Mouse (Mus musculus): ENCODE results near the gene Cmss1. TPM values are rescaled to one million over a fixed set of nuclear protein-coding genes. Genes with fewer than 3 reads are reported as not detected.

Cmss1 gene
- polyA plus RNA-seq, 1 experiment = 10.1 TPM

DNA sequence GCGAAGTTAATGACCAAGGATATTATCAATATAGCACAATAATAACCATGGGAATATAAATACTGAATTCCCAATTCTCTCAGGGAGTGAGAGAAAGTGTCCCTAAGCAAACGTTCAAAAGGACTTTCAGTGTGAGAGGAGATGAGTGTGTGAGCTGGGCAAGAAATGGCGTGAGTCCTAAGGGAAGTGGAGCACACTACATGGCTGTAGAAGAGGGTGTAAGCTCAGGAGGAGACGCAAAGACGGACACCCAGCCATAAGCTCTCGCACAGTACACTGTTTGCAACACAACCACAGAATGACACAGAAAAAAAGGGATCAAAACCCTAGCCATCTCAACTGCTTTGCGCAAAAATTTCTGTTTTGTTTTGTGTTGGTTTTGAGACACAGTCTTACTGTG lies 93.1 kb downstream of the Cmss1 start:
- no peak for DNase-seq (ENCODE audit: low read depth)
- TF ChIP-seq CTCF (IDR thresholded peaks at IDR 0.05; ENCODE audit: borderline replicate concordance, extremely low read depth, insufficient read depth, insufficient read length) = no peak
- no peak for TF ChIP-seq POLR2A (IDR thresholded peaks at IDR 0.05; ENCODE audit: borderline replicate concordance, extremely low read depth, insufficient read depth, insufficient read length, poor library complexity, severe bottlenecking)

DNA sequence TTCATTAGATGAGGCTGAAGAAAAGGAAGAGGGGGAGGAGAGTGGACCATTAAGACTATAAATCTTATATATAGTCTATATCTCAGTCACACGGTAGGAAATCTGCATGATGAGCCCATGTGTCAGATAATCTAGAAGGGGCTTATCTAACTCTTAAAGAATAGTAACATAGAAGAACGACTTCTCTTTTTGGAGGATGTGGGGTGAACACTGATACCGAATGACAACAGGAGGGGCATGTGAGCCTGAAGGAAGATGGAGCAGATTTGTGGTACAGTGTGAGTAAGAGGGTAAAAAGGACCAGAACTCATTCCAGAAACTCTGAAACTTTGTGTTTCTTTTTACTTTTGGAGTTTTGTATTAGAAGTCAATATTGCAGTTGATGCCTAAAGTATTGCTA lies 97.6 kb downstream of the Cmss1 start:
- no peak for TF ChIP-seq POLR2A (IDR thresholded peaks at IDR 0.05; ENCODE audit: borderline replicate concordance, extremely low read depth, insufficient read depth, insufficient read length, poor library complexity, severe bottlenecking)
- TF ChIP-seq CTCF (IDR thresholded peaks at IDR 0.05; ENCODE audit: borderline replicate concordance, extremely low read depth, insufficient read depth, insufficient read length) = no peak
- DNase-seq (ENCODE audit: low read depth) = no peak

DNA sequence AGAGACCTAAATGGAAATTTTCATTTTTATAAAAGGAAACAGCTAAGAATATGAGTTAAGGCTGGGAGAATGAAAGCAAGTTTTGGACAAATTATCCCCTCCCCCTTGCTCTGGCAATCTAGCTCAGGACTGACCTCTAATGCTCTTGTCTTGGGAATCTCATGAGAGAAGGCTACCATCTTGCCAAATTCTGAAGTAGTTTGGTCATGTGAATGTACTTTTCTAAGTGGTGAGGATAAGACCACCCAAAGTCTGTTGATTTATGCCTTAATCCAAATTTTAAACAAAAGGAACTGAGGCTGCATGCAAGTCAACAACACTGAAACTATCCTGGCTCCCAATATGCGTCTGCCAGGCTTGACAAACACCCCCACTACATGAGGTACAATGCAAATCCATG lies 98.3 kb downstream of the Cmss1 start:
- TF ChIP-seq CTCF (IDR thresholded peaks at IDR 0.05; ENCODE audit: borderline replicate concordance, extremely low read depth, insufficient read depth, insufficient read length) (no peak), POLR2A (IDR thresholded peaks at IDR 0.05; ENCODE audit: borderline replicate concordance, extremely low read depth, insufficient read depth, insufficient read length, poor library complexity, severe bottlenecking) (no peak)
- DNase-seq (ENCODE audit: low read depth) = no peak

DNA sequence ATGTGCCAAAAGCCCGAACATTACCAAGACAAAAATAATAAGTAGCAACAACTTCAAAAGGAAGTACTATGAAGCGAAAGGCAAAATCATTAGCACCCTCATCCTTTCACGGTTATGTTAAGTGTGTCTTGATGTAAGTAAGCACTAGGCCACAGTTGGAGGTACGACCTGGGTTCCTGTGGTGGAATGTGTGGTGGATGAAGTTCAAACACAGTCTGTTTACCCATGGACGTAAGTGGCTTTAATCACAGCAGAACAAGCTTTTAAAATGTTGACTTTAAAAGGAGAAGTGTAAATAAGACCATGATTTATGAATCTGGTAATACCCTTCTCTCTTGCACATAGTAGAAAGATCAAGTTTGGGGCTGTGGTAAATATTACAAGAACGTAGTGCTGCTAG lies 100.5 kb downstream of the Cmss1 start:
- TF ChIP-seq CTCF (IDR thresholded peaks at IDR 0.05; ENCODE audit: borderline replicate concordance, extremely low read depth, insufficient read depth, insufficient read length) = no peak
- TF ChIP-seq POLR2A (IDR thresholded peaks at IDR 0.05; ENCODE audit: borderline replicate concordance, extremely low read depth, insufficient read depth, insufficient read length, poor library complexity, severe bottlenecking) = no peak
- no peak for DNase-seq (ENCODE audit: low read depth)

DNA sequence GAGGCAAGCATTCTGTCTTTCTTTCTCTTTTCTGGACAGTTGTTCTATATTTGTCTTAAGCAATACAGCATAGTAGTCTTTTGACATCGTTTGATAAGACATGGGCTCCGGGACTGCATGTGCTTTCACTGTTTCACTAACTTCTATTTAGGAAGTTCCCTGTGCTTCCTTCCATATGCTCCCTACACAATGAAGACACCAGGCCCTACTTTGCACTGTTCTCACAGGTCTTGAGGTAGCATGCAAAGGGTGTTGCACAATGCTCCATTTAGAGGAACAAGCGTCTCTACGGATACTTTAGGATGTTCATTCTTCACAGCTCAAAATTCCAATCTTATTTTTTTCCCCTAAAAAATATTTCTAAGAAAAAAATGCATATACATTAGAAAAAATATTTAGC lies 101.9 kb downstream of the Cmss1 start:
- no peak for DNase-seq (ENCODE audit: low read depth)
- no peak for TF ChIP-seq CTCF (IDR thresholded peaks at IDR 0.05; ENCODE audit: borderline replicate concordance, extremely low read depth, insufficient read depth, insufficient read length)
- TF ChIP-seq POLR2A (IDR thresholded peaks at IDR 0.05; ENCODE audit: borderline replicate concordance, extremely low read depth, insufficient read depth, insufficient read length, poor library complexity, severe bottlenecking) = no peak

DNA sequence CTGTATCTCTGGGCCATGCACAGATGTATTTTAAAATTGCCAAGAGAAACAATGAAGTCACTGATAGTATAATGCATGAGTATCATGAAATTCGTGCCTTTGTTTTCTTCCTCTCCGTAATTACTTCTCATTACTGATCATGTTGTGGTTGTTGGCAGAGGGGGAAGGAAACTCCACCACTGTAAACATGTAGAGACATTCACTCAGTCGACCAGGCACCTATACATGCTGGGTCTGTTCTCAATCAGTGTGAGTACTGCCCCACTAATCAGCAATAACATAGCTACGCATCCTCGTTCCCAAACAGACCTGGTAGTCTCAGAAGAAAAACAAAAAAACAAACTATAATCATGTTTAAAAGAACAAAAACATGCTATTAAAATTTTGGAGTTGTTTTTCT lies 103.9 kb downstream of the Cmss1 start:
- DNase-seq (ENCODE audit: low read depth) = no peak
- TF ChIP-seq CTCF (IDR thresholded peaks at IDR 0.05; ENCODE audit: borderline replicate concordance, extremely low read depth, insufficient read depth, insufficient read length) (no peak), POLR2A (IDR thresholded peaks at IDR 0.05; ENCODE audit: borderline replicate concordance, extremely low read depth, insufficient read depth, insufficient read length, poor library complexity, severe bottlenecking) (no peak)

DNA sequence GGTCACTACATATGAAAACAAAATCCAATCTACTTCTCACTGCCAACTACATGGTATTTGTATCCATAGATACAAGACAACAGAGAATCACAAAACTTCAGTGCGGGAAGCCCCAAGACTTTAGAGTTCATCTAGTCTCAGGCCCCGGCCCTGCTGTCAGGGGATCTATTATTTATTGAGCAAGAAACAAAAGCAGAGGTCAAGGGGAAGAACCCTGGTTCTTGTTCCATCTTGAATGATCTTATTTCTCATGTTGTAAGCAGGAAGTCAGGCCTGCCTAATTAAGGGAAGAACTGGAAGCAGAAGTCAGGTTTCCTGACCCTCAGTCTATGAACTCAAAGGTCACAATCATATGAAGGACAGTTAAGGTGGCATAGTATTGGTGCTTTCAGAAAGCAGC lies 104.4 kb downstream of the Cmss1 start:
- DNase-seq (ENCODE audit: low read depth) = no peak
- TF ChIP-seq CTCF (IDR thresholded peaks at IDR 0.05; ENCODE audit: borderline replicate concordance, extremely low read depth, insufficient read depth, insufficient read length) (no peak), POLR2A (IDR thresholded peaks at IDR 0.05; ENCODE audit: borderline replicate concordance, extremely low read depth, insufficient read depth, insufficient read length, poor library complexity, severe bottlenecking) (no peak)

DNA sequence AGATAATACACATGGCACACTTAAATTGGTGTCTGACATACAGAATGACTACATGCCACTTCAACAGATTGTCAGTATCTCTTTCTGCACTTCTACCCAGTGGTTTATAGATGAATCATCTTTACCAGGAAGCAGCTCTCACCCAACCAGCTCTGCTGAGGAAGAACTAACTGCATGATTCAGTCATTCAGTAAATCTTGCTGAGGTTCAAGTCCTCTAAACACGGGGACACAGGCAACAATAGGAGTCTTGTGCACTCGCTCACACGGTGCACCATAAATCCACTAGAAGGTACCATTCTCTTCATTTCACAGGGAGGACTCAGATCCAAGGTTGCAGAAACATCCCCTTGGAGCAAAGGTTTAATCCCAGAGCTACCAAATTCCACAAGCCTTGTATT lies 105.8 kb downstream of the Cmss1 start:
- TF ChIP-seq POLR2A (IDR thresholded peaks at IDR 0.05; ENCODE audit: borderline replicate concordance, extremely low read depth, insufficient read depth, insufficient read length, poor library complexity, severe bottlenecking) (no peak), CTCF (IDR thresholded peaks at IDR 0.05; ENCODE audit: borderline replicate concordance, extremely low read depth, insufficient read depth, insufficient read length) (no peak)
- no peak for DNase-seq (ENCODE audit: low read depth)

DNA sequence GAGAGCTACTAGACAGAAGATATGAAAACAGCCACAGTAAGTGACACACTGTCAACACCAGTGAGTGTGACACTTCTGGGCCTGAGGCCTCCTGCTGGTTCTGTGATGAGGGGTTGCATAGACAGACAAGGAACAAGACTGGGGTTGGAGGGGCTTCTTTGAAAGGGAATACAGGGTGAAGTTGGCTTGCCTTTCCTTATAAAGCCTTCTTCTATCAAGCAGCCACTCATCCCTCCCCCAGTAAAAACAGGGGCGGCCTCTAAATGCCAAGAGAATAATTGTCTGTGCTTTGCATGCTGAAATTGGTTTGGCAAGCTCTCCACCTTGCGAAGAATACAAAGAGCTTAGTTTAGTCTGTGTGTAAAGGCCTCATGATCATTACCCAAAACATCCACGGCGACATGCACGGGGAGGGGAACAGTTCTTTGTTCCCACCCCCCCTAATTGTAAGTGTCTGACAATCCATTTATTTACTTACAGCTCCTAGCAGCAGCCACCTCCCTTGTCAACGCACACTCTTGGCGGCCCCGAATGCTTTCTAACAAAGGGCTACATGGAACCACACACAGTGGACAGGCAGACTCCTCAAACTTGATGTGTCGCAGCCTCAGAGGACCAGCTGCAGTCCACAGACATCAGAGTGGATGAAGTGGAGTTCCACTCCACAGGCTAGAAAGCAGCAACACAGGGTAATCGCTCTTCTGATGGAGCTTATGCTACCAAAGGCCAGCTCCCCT lies 110.1 kb downstream of the Cmss1 start:
- no peak for TF ChIP-seq POLR2A (IDR thresholded peaks at IDR 0.05; ENCODE audit: borderline replicate concordance, extremely low read depth, insufficient read depth, insufficient read length, poor library complexity, severe bottlenecking)
- peak; percentile 94 for DNase-seq (ENCODE audit: low read depth)

DNA sequence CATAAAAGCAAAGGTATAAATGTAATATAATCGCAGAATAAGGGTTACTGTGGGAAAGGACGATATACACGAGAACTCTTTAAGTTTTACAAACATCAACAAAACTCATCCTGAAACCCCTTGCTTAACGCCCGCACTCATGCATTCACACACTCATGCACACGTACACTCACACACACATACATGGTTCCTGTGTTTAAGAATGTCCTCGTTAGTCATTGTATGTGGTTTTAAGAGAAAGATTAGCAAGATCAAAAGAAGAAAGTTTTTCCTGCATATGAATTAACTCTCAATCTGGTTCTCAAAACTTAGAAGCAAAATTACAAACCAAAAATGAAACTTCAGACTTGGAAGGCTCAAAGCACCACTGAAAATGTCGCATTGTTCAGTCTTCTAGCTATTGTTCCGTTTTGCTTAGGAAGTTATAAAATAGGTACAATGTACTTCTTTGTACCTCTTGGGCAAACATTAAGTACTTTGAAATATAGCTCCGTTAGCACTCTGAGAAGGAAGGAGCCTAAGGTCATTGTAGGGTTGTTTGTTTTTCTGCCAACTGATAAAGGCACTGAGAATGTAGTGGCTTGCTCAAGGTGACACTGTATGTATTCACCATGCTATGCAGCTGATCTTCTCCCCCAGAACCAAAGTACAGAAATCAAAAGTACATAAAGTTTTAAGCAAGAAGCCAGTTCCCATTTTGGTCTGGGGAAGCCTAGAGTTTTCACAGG lies 111.0 kb downstream of the Cmss1 start:
- no peak for TF ChIP-seq POLR2A (IDR thresholded peaks at IDR 0.05; ENCODE audit: borderline replicate concordance, extremely low read depth, insufficient read depth, insufficient read length, poor library complexity, severe bottlenecking)
- no peak for TF ChIP-seq CTCF (IDR thresholded peaks at IDR 0.05; ENCODE audit: borderline replicate concordance, extremely low read depth, insufficient read depth, insufficient read length)
- DNase-seq (ENCODE audit: low read depth) = no peak

DNA sequence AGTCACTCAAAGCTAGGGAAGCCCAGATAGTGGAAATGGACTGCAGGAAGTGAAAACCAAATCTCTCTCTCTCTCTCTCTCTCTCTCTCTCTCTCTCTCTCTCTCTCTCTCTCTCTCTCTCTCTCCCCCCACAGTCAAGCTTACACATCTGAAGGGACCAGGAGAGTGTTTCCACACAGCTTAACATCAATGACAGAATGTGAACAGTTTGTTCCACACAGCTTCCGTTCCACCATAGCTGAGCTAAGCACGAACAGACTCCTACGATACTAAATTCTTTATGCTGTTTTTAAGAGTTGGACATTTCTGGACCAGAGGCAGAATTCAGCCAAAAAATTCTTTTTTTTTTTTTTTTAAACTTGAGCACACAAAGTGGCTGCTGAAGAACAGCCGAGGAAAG lies 114.8 kb downstream of the Cmss1 start:
- TF ChIP-seq CTCF (IDR thresholded peaks at IDR 0.05; ENCODE audit: borderline replicate concordance, extremely low read depth, insufficient read depth, insufficient read length) (no peak), POLR2A (IDR thresholded peaks at IDR 0.05; ENCODE audit: borderline replicate concordance, extremely low read depth, insufficient read depth, insufficient read length, poor library complexity, severe bottlenecking) (no peak)
- no peak for DNase-seq (ENCODE audit: low read depth)

DNA sequence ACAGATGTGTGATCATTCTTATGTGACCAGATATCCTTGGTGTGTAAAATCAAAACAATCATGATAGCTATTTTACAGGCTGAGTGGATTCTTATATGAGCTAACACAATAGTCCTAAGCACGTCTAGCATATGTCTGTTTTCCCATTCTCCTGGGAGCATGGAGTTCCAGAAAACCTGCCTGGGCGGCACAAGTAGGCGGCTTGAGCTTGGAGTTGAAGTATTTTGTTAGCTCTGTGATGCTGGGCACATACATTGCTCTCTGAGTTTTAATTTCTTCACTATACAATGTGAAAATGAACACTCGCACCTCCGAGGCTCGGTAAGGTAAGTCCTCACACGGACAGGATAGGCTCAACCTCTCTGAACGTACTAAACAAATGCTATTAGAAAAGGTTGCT lies 116.0 kb downstream of the Cmss1 start:
- no peak for DNase-seq (ENCODE audit: low read depth)
- TF ChIP-seq CTCF (IDR thresholded peaks at IDR 0.05; ENCODE audit: borderline replicate concordance, extremely low read depth, insufficient read depth, insufficient read length) (no peak), POLR2A (IDR thresholded peaks at IDR 0.05; ENCODE audit: borderline replicate concordance, extremely low read depth, insufficient read depth, insufficient read length, poor library complexity, severe bottlenecking) (no peak)
